Mouse (Mus musculus) ZHBTc4 (cell line): ENCODE measurements at regions not wholly inside any gene's neighbourhood (a gene's known extent, or its start where the extent isn't known, plus 50 kb on each side); places are given as distances from the start of the nearest gene placed in this dataset.

ENCODE experiments used
- DNase-seq: peaks from one replicate; pipeline ENCODE4 v3.0.0-alpha.2; 2011; ENCODE audit warnings: low read depth, low spot score

- no peak for DNase-seq
Measured at GRCm38 (mm10) chr13:82366768-82367167, 583.9 kb downstream of the Cetn3 start.

- no peak for DNase-seq
Measured at GRCm38 (mm10) chr13:82371579-82371978, 588.7 kb downstream of the Cetn3 start.

GRCm38 (mm10) chr13:82372612-82373011 is 589.7 kb downstream of the Cetn3 start:
- DNase-seq = no peak

GRCm38 (mm10) chr13:82392908-82393307 is 610.0 kb downstream of the Cetn3 start:
- DNase-seq = no peak

GRCm38 (mm10) chr13:82393496-82393895 is 610.6 kb downstream of the Cetn3 start:
- no peak for DNase-seq

- no peak for DNase-seq
Measured at GRCm38 (mm10) chr13:82413677-82414076, 630.8 kb downstream of the Cetn3 start.

GRCm38 (mm10) chr13:82420966-82421365 is 638.1 kb downstream of the Cetn3 start:
- no peak for DNase-seq

GRCm38 (mm10) chr13:82423911-82424654 is 641.2 kb downstream of the Cetn3 start:
- DNase-seq = no peak

GRCm38 (mm10) chr13:82424732-82425341 is 642.0 kb downstream of the Cetn3 start:
- no peak for DNase-seq

- no peak for DNase-seq
Measured at GRCm38 (mm10) chr13:82432411-82432810, 649.5 kb downstream of the Cetn3 start.

GRCm38 (mm10) chr13:82439294-82439693 is 656.4 kb downstream of the Cetn3 start:
- DNase-seq = no peak

- no peak for DNase-seq
Measured at GRCm38 (mm10) chr13:82453650-82454049, 670.8 kb downstream of the Cetn3 start.

GRCm38 (mm10) chr13:82483265-82483929 is 700.5 kb downstream of the Cetn3 start:
- DNase-seq = no peak

GRCm38 (mm10) chr13:82496606-82497005 is 713.7 kb downstream of the Cetn3 start:
- DNase-seq = no peak

- no peak for DNase-seq
Measured at GRCm38 (mm10) chr13:82508176-82508575, 725.3 kb downstream of the Cetn3 start.

- DNase-seq = no peak
Measured at GRCm38 (mm10) chr13:82509512-82509911, 726.6 kb downstream of the Cetn3 start.
